Mouse (Mus musculus) G1E (cell line): ENCODE measurements around the gene Angptl6. TPM values are rescaled to one million over a fixed set of nuclear protein-coding genes. Genes with fewer than 3 reads are reported as not detected.

Experiments
- ATAC-seq: 2 replicates; pipeline ENCODE4 v1.8.0; 2016; ENCODE audit warnings: mild to moderate bottlenecking; ENCODE audit not compliant: insufficient number of reproducible peaks, poor library complexity, low FRiP score, severe bottlenecking; ENCODE audit errors: extremely low read depth
- DNase-seq: peaks from one replicate; pipeline ENCODE4 v3.0.0; 2012; ENCODE audit warnings: low spot score
- H3K27me3 ChIP-seq: 2 replicates; pipeline ENCODE4 v1.6.1; 2012; ENCODE audit warnings: mild to moderate bottlenecking, low read length, inconsistent platforms; ENCODE audit not compliant: insufficient read depth
- H3K36me3 ChIP-seq: replicated peaks from 2 replicates; pipeline ENCODE3; 2012; ENCODE audit warnings: mild to moderate bottlenecking, inconsistent platforms
- H3K4me1 ChIP-seq: 2 replicates; pipeline ENCODE4 v1.6.1; 2012; ENCODE audit warnings: low read depth, low read length, inconsistent platforms, mixed read lengths; ENCODE audit not compliant: insufficient read depth
- H3K4me3 ChIP-seq: 2 replicates; pipeline ENCODE4 v1.5.1; 2012; ENCODE audit warnings: low read depth, mild to moderate bottlenecking, inconsistent platforms, low read length, moderate library complexity, mixed read lengths
- H3K9me3 ChIP-seq: replicated peaks from 2 replicates; pipeline ENCODE4 v1.6.1; 2012; ENCODE audit warnings: inconsistent platforms
- CTCF ChIP-seq: IDR thresholded peaks from 2 replicates; pipeline ENCODE4 v1.5.1; 2012; ENCODE audit warnings: low read depth, low read length, inconsistent platforms, mixed read lengths
- GATA1 ChIP-seq: IDR thresholded peaks from 2 replicates; pipeline ENCODE4 v1.6.1; 2012; ENCODE audit warnings: borderline replicate concordance, low read length, inconsistent platforms, mixed read lengths
- GATA2 ChIP-seq: IDR thresholded peaks from 2 replicates; pipeline ENCODE4 v1.6.1; 2012; ENCODE audit warnings: low read depth, low read length, inconsistent platforms, borderline replicate concordance
- POLR2AphosphoS5 ChIP-seq: IDR thresholded peaks from 2 replicates; pipeline ENCODE4 v1.6.1; 2012; ENCODE audit warnings: low read depth, low read length, inconsistent platforms; ENCODE audit not compliant: insufficient replicate concordance
- TAL1 ChIP-seq: conservative IDR thresholded peaks from 2 replicates; pipeline ENCODE4 v1.6.1; 2012; ENCODE audit warnings: low read depth, low read length, inconsistent platforms, mixed read lengths
- polyA plus RNA-seq: library from polyadenylated mRNA; stranded (reverse); fragments of >175 nt; gene quantifications from 2 replicates; pipeline ENCODE4 v1.2.3, GENCODE M21; 2012
- total RNA-seq, 2 experiments: library from RNA; stranded (forward) in 1 of 2; stranded (reverse) in 1 of 2; fragments of 200-1000 nt in 1 of 2; fragments of >200 nt in 1 of 2; fragmentation: Nextera tagmentation in 1 of 2; gene quantifications; 2 replicates each; pipeline ENCODE4 v1.2.3; 2014 to 2017

Gene Angptl6
- total and polyA plus RNA-seq, 3 experiments: 0.66 to 2.4 (median 1.2) TPM

DNA sequence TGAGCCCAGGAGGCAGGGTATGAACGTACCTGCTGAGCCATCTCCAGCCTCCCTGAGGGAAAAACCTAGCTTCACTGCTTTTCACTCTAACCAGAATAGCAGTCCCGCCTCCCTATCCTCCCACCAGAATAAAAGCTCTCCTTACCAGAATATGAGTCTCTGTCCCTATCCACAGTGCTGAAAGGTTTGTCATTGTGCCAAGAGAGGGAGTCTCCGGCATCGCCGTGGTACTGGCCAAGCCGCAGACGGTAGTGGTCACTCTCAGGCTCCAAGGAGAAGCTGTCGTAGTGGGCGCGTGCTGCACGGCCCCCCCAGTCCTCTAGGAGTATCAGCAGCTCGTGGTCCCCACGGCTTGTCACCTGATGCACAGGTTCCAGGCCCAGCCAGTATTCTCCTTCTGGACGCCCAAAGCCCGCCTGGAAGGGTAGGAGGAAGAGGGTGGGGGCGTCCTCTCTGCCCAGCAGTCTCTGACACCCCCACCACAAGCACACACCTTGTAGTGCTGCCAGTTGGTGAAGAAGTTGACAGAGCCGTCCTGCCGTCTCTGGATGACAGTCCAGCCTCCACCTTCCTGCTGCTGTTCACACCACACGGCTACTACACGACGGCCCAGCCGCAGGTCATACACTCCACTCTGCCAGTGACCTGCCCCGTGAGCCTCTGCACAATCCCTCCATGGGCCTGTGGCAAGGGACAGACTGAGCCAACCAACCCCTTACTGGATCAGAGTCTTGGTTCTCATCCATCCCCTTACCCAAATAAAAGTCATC, 4.3 kb downstream of the Angptl6 start:
- Histone ChIP-seq H3K4me1 (peaks cover 24% of the 10 kb centered on the region), H3K9me3 (no peaks in the 10 kb centered on the region), H3K27me3 (peaks cover 28% of the 10 kb centered on the region), H3K4me3 (no peak overlapping the region), H3K36me3 (peaks cover 3% of the 10 kb centered on the region)
- no peak for TF ChIP-seq POLR2AphosphoS5
- TF ChIP-seq GATA1: no peak
- TF ChIP-seq CTCF: no peak
- no peak for TF ChIP-seq GATA2
- no peak for DNase-seq
- ATAC-seq: no peak

DNA sequence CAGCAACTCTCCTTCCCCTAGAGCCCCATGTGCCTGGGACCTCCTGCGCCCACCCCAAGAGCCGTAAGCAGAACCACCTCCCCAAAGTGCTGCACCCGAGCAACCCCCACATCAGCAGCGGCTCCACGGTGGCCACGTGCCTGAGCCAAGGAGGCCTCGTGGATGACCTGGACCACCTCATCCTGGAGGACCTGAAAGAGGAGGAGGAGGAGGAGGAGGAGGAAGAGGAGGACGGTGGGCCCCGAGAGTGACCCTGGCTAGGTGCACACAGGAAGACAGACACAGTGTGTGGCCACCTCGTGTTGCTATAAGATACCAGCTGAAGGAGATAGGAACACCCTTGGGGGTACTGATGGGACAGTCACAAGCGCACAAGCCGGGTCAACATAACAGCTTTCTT, 6.0 kb downstream of the Angptl6 start:
- H3K27me3 ChIP-seq: peaks cover 30% of the 10 kb centered on the region
- no peak for DNase-seq
- H3K36me3 ChIP-seq: peaks cover 3% of the 10 kb centered on the region
- H3K4me1 ChIP-seq: peaks cover 16% of the 10 kb centered on the region
- TF ChIP-seq POLR2AphosphoS5 (no peak), CTCF (no peak), TAL1 (no peak), GATA1 (no peak), GATA2 (no peak)
- no peaks in the 10 kb centered on the region for H3K9me3 ChIP-seq
- H3K4me3 ChIP-seq: no peak overlapping the region
- ATAC-seq: no peak

DNA sequence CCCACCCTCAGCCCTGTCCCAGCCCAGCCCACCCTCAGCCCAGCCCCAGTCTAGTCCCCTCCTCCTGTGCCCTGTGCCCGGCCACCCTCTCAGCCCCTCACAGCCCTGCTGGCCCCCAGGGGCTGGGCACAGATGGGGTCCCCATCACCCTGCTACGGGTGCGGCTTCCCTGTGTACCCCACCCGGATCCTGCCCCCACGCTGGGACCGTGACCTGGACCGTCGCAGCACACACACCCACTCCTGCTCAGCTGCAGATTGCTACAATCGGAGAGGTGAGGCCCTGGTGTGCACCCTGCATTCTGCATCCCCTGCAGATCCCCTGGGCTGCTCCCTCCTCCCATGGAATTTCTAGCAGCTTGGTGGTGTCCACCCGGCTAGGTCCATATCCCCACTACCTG, 6.5 kb downstream of the Angptl6 start:
- TF ChIP-seq CTCF (no peak), POLR2AphosphoS5 (no peak), TAL1 (no peak), GATA1 (no peak), GATA2 (no peak)
- H3K27me3 ChIP-seq: peaks cover 32% of the 10 kb centered on the region
- ATAC-seq (no peak), DNase-seq (no peak)
- H3K36me3 ChIP-seq: peaks cover 3% of the 10 kb centered on the region
- peaks cover 14% of the 10 kb centered on the region for H3K4me1 ChIP-seq
- H3K4me3 ChIP-seq: no peak overlapping the region
- no peaks in the 10 kb centered on the region for H3K9me3 ChIP-seq

DNA sequence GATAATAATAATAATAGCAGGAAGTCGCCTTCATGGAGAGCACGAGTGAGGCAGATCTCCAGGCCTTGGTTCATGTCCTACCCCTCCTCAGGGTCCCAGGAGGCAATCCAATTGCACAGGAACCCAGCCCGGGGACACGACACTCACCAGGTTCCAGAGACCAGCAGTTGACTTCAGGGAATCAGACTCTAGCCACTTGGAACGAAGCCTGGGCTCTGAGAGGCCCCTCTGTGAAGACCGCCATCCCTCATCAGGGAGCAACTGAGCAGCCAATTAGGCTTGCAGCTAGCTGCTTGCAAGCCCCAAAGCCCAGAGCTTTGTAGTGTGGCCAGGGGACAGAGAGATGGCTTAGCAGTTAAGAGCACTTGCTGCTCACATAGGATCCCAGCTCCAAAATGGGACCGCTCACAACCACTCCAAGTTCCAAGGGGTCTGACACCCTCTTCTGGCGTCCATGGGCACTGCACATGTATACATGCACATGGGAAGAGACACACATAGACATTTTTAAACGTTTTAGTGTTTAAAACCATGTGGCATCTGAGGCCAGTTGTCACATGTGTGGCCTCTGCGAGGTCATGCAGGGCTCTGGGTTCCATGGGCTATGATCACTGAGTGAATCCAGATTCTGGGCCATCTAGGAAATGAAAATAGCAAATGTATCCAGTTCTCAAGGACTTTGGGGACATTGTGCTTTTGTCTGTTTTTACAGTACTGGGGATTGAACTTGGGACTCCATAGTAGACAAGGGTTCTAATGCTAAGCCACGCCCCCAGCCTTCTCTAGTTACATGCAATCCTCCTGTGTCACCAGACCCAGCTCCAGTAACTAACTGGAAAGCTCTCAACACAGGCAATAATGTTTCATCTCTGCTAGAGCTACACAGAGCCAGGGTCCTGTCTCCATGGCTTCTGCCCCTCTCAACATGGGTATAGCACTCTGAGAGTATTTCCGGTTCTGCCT, 9.0 kb downstream of the Angptl6 start:
- no peak for TF ChIP-seq GATA1
- no peak for TF ChIP-seq POLR2AphosphoS5
- no peak for TF ChIP-seq CTCF
- no peak for TF ChIP-seq GATA2
- no peak for TF ChIP-seq TAL1
- H3K4me3 ChIP-seq: no peak overlapping the region
- H3K9me3 ChIP-seq: no peaks in the 10 kb centered on the region
- no peak for ATAC-seq
- no peaks in the 10 kb centered on the region for H3K4me1 ChIP-seq
- DNase-seq: no peak
- H3K36me3 ChIP-seq: peaks cover 2% of the 10 kb centered on the region
- H3K27me3 ChIP-seq: peaks cover 28% of the 10 kb centered on the region

DNA sequence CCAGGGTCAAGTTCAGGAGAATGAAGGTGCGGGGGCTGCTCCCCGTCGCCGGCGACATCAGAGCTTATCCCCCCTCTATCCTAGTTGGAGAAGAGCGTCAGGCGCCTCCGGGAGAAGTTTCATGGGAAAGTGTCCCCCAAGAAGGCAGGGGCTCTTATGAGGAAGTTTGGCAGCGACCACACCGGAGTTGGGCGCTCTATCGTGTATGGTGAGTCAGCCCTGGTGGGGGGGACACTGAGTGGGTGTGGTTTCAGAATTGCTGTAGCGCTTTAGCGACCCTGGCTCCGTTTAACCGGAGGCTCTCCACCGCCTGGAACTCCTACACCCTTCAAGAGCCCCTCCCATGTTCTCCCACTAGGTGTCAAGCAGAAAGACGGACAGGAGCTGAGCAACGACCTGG, 10.3 kb downstream of the Angptl6 start:
- no peak for DNase-seq
- TF ChIP-seq TAL1: no peak
- Histone ChIP-seq H3K4me1 (no peaks in the 10 kb centered on the region), H3K27me3 (peaks cover 20% of the 10 kb centered on the region), H3K9me3 (no peaks in the 10 kb centered on the region), H3K4me3 (no peak overlapping the region), H3K36me3 (no peaks in the 10 kb centered on the region)
- ATAC-seq: no peak

DNA sequence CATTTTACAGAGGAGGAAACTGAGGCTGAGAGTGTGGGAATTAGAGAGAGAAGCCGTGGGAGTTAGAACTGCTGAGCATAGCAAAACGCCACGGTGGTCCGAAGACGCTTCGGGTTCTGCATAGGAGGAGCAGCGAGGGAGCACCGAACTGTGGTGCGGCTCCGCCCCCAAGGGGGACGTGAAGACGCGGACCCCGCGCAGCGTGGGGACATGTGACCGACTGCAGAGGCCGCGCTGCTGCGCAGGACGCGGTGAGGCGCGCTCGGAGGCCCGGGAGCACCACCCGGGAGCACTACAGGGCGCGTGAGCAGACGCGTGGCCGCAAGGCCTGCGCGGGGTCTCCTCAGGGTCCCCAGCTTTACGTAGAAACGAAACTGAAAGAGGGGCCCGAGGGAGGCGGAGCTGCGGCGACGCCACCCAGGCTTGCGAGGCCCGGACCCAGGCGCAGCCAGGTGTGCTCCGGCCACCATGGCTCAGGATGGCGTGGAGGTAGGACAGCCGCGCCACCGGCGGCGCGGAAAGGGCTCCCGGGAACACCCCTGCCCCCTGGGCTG, 11.0 kb downstream of the Angptl6 start, which contains the start of gene A230050P20Rik:
Gene A230050P20Rik, plus strand, starts transcription at position 195 of the 554 bp plus-strand sequence.
- no peak for ATAC-seq
- Histone ChIP-seq H3K27me3 (peaks cover 20% of the 10 kb centered on the region), H3K4me1 (no peaks in the 10 kb centered on the region), H3K36me3 (no peaks in the 10 kb centered on the region), H3K9me3 (no peaks in the 10 kb centered on the region), H3K4me3 (no peak within 1 kb of the TSS)
- DNase-seq: no peak
- TF ChIP-seq GATA1: no peak
- TF ChIP-seq CTCF: no peak
- TF ChIP-seq POLR2AphosphoS5: no peak
- TF ChIP-seq TAL1: no peak
- no peak for TF ChIP-seq GATA2
